Mouse (Mus musculus) myocyte (in vitro differentiated cells): ENCODE data around the gene 0610040J01Rik.

Experiments used
- CEBPB ChIP-seq: IDR thresholded peaks from 2 replicates; pipeline ENCODE4 v1.6.1; 2011; ENCODE audit warnings: mild to moderate bottlenecking, moderate library complexity; ENCODE audit not compliant: poor library complexity, insufficient read depth, severe bottlenecking
- E2F4 ChIP-seq: IDR thresholded peaks from one replicate; pipeline ENCODE4 v1.6.1; 2011; ENCODE audit warnings: mild to moderate bottlenecking, control low read depth, moderate library complexity; ENCODE audit not compliant: insufficient read depth
- MAX ChIP-seq: IDR thresholded peaks from one replicate; pipeline ENCODE4 v1.6.1; 2011; ENCODE audit warnings: low read depth, mild to moderate bottlenecking, control low read depth
- MYOG ChIP-seq, 3 experiments: IDR thresholded peaks; one replicate each; pipeline ENCODE4 v1.6.1; 2011; ENCODE audit warnings: control low read depth in 2 of 3, low read depth in 2 of 3, mild to moderate bottlenecking in 2 of 3; ENCODE audit not compliant: insufficient read length in 2 of 3, control insufficient read depth in 1 of 3, insufficient read depth in 1 of 3
- POLR2A ChIP-seq: IDR thresholded peaks from one replicate; pipeline ENCODE4 v1.6.1; 2011; ENCODE audit warnings: low read depth, mild to moderate bottlenecking, control low read depth, moderate library complexity; ENCODE audit not compliant: insufficient read length
- TCF12 ChIP-seq: IDR thresholded peaks from one replicate; pipeline ENCODE4 v1.6.1; 2011; ENCODE audit warnings: mild to moderate bottlenecking, control low read depth; ENCODE audit not compliant: poor library complexity, insufficient read depth, severe bottlenecking

GRCm38 (mm10) chr5:63906149-63907093 is 94.3 kb downstream of the 0610040J01Rik start:
- no peak for TF ChIP-seq TCF12
- TF ChIP-seq E2F4 = no peak
- TF ChIP-seq MYOG (IDR thresholded peaks at IDR 0.05; ENCODE audit: control insufficient read depth in 1 of 3, insufficient read depth in 1 of 3, insufficient read length in 2 of 3, low read depth in 2 of 3) = no peak
- no peak for TF ChIP-seq CEBPB
- no peak for TF ChIP-seq POLR2A
- TF ChIP-seq MAX = no peak
